Mouse (Mus musculus) brain, adult 2 months (tissue): ENCODE measurements at regions not wholly inside any gene's neighbourhood (a gene's known extent, or its start where the extent isn't known, plus 50 kb on each side); places are given as distances from the start of the nearest gene placed in this dataset.
A peak's percentile ranks its signal among the peaks of the same experiment; 100 is the strongest.
"Not testable (repeated sequence)": the region's sequence is repeated elsewhere in the genome, so short reads cannot be mapped to it uniquely, and the experiment has no call there.

ENCODE experiments used
- DNase-seq: peaks from one replicate; pipeline ENCODE4 v3.0.0; 2011; ENCODE audit warnings: low read depth, low spot score

DNA sequence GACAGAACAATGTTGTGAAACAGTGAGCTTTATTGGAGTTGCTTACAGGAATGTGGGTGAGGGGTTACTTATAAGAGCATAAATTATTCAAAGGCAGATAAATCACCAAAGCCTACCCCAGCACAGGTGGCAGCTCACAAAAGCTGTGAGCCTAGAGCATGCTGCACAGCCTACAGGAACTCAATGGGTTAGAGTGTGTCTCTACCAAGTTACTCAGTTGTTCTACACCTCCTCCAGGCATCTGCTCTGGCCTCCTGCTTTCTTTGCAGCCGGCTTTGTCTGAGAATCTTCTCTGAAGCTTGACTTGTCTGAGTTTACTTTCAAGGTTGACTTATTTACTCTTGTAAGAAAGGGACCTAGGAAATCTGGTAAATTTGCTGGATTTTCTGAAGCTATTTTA lies 336.5 kb downstream of the Fscb start:
- peak; percentile 61 for DNase-seq

DNA sequence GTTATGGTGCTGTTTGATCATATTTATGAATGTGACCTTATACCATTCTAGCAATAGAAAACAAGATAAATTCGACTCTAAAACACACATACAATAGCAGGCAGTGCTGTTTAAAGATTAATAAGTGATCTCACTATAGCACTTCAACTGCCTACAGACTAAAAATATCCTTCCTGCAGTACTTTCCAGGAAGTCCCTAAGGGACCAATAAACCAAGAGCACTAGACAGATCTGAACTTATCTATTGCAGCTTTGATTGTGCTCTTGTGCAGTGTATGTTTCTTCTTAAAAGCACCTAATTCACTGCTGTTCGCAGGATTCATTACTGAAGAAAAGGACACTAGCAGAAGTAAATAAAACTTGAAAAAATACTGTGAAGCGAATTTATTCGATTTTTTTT lies 358.1 kb downstream of the Fscb start:
- peak; percentile 1 for DNase-seq

DNA sequence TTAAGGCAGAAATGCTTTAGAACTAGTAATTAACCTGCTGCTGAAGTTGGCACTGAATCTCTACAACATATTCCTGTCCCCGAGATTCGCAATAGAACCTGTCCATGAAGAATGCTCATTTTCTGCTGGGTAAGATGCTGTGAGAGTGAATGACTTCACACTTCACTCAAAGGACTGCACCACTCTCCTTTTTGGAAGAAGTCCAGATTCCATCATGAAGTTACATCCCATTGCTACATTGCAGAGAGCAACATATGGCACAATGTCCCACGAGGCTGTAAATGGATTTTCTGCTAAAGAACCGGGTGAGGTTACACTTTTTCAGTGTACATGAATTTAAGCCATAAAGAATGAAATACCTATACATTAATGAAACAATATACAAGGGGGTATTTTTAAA lies 360.0 kb downstream of the Fscb start:
- DNase-seq, result peak; percentile 66

DNA sequence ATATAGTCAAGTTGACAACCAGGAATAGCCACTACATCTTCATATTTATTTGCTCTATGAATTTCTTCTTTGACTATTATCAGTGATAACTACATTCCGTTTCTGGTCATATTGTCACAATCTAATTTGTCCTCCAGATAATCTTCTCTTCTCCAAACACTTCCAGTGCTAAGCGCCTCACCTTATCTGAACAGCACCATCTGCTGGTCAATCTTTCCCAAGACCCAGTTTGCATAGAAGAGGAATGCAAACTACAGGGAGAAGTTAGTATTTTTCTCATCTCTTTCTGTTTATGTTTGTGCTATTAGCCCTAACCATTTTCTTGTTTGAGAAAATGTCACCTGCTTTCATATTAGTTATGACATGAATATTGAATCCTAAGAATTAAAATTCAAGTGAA lies 370.3 kb downstream of the Fscb start:
- DNase-seq, result peak; percentile 67

DNA sequence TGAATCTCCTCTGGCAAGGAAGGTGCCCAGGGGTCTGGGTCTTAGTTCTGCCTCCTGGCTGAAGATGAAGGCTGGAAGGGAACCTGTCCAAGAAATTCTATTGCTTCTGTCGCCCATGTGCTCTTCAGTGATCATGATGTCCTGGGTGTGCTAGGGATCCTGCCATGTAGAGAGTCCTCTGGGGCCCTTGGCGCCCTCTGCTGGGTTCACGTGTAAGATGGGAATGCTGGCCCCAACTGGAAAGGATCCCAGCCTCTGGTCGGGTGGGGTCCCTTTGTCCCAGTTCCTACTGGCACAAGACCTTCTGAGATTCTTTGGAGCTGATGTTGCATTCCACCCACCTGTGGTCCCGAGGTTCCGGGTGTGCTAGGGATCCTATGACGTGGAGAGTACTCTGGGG lies 397.7 kb downstream of the Fscb start:
- no peak for DNase-seq

DNA sequence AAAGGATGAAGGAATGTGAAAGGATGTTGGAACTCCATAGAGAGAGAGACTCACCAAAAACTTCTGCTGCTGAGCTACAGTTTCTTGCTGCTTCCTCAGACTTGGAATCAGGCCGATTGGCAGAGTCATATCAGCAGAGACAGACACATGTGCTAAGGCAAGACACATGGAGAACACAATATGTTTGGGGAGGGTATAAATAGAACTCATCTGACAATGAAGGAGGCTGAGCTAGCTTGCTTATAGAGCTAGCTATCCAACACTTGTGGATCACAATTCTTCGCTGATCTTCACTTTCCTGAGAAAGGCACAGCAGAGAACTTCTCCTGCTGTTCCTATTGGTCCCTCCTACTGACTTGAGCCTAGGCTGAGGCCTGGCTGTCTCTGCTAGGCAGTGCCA lies 429.0 kb downstream of the Fscb start:
- peak; percentile 67 for DNase-seq

DNA sequence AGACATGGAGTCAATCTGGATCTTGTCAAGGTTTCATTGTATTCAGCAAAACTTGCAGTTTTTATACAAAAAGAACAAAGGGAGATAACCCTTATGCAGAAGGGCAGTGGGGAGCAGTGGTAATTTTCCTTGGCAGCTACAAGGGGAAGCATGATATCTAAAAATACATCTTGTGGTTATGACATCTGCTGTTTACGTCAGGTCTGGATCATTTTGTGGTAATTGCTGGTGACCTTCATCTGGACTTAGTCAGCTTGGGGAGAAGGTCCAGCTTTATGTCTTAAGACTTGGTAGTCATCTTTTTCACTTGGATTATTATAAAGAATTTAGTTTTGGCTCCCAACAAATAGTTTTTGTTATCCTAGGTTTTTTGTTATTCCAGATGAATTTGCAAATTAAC lies 465.9 kb downstream of the Fscb start:
- DNase-seq, result not testable (repeated sequence)
